Mouse (Mus musculus): ENCODE data around the gene Krt86. TPM values are rescaled to one million over a fixed set of nuclear protein-coding genes. Genes with fewer than 3 reads are reported as not detected.

The Krt86 gene
- 0.10 and 0.12 TPM in 2 replicates for polyA plus RNA-seq (2015; fragmentation: Nextera tagmentation; extraction: Ambion mirVana)

- WGBS: 36% methylated on average over 10 of the region's 10 CpGs
- no peak for ATAC-seq
- no peaks in the 10 kb centered on the region for H3K4me1 ChIP-seq (ENCODE audit: control insufficient read depth, insufficient read depth, low read depth, low read length)
- H3K27ac ChIP-seq (ENCODE audit: low read depth, low read length): no peak within 1 kb of the TSS
- H3K4me3 ChIP-seq (ENCODE audit: low read length): no peak within 1 kb of the TSS
- no peak within 1 kb of the TSS for H3K4me2 ChIP-seq (ENCODE audit: low read length)
- no peaks in the 10 kb centered on the region for H3K36me3 ChIP-seq (ENCODE audit: control insufficient read depth, insufficient read depth, low read length)
- H3K9me3 ChIP-seq (ENCODE audit: control insufficient read depth, low read length): no peaks in the 10 kb centered on the region
- no peaks in the 10 kb centered on the region for H3K27me3 ChIP-seq (replicated peaks; ENCODE audit: control insufficient read depth, insufficient read depth, low read length)
- no peak within 1 kb of the TSS for H3K9ac ChIP-seq (ENCODE audit: low read depth, low read length)
Measured at GRCm38 (mm10) chr15:101472952-101473528, at the start of gene Krt86. TSS of gene Krt86 (plus strand) at chr15:101473478.

GRCm38 (mm10) chr15:101424914-101425313 is 48.4 kb upstream of the Krt86 start:
- no peaks in the 10 kb centered on the region for H3K27me3 ChIP-seq (replicated peaks; ENCODE audit: control insufficient read depth, insufficient read depth, low read length)
- H3K4me2 ChIP-seq (ENCODE audit: low read length): no peak overlapping the region
- no peaks in the 10 kb centered on the region for H3K9me3 ChIP-seq (ENCODE audit: control insufficient read depth, low read length)
- ATAC-seq: no peak
- no peak overlapping the region for H3K4me3 ChIP-seq (ENCODE audit: low read length)
- 28% methylated on average over 5 of the region's 5 CpGs for WGBS
- no peak overlapping the region for H3K27ac ChIP-seq (ENCODE audit: low read depth, low read length)
- no peaks in the 10 kb centered on the region for H3K4me1 ChIP-seq (ENCODE audit: control insufficient read depth, insufficient read depth, low read depth, low read length)
- no peaks in the 10 kb centered on the region for H3K36me3 ChIP-seq (ENCODE audit: control insufficient read depth, insufficient read depth, low read length)
- H3K9ac ChIP-seq (ENCODE audit: low read depth, low read length): no peak overlapping the region

GRCm38 (mm10) chr15:101436611-101437010 is 36.7 kb upstream of the Krt86 start:
- Histone ChIP-seq H3K4me2 (ENCODE audit: low read length) (no peak overlapping the region), H3K27ac (ENCODE audit: low read depth, low read length) (no peak overlapping the region), H3K27me3 (replicated peaks; ENCODE audit: control insufficient read depth, insufficient read depth, low read length) (peaks cover 16% of the 10 kb centered on the region), H3K4me1 (ENCODE audit: control insufficient read depth, insufficient read depth, low read depth, low read length) (peaks cover 3% of the 10 kb centered on the region; the same call in 1 of the 2 replicates), H3K9ac (ENCODE audit: low read depth, low read length) (no peak overlapping the region), H3K36me3 (ENCODE audit: control insufficient read depth, insufficient read depth, low read length) (no peaks in the 10 kb centered on the region), H3K4me3 (ENCODE audit: low read length) (no peak overlapping the region), H3K9me3 (ENCODE audit: control insufficient read depth, low read length) (no peaks in the 10 kb centered on the region)
- WGBS: 94% methylated on average over 4 of the region's 7 CpGs
- no peak for ATAC-seq

- Histone ChIP-seq H3K4me2 (ENCODE audit: low read length) (peak within 1 kb of the TSS; percentile 69), H3K9me3 (ENCODE audit: control insufficient read depth, low read length) (no peaks in the 10 kb centered on the region), H3K27ac (ENCODE audit: low read depth, low read length) (no peak within 1 kb of the TSS), H3K27me3 (replicated peaks; ENCODE audit: control insufficient read depth, insufficient read depth, low read length) (peaks cover 16% of the 10 kb centered on the region), H3K4me1 (ENCODE audit: control insufficient read depth, insufficient read depth, low read depth, low read length) (peaks cover 3% of the 10 kb centered on the region; the same call in 1 of the 2 replicates), H3K9ac (ENCODE audit: low read depth, low read length) (peak within 1 kb of the TSS; percentile 47), H3K4me3 (ENCODE audit: low read length) (peak within 1 kb of the TSS; percentile 43), H3K36me3 (ENCODE audit: control insufficient read depth, insufficient read depth, low read length) (no peaks in the 10 kb centered on the region)
- ATAC-seq: no peak
- under 1% methylated on average over 29 of the region's 34 CpGs for WGBS
Measured at GRCm38 (mm10) chr15:101438555-101438954, 34.7 kb upstream of the Krt86 start, which contains the start of gene Krt87. TSS of gene Krt87 (minus strand) at chr15:101438804.

- 78% methylated on average over 4 of the region's 4 CpGs for WGBS
- ATAC-seq: no peak
Measured at GRCm38 (mm10) chr15:101440837-101441236, 32.4 kb upstream of the Krt86 start.

GRCm38 (mm10) chr15:101446572-101446971 is 26.7 kb upstream of the Krt86 start:
- ATAC-seq: no peak
- Histone ChIP-seq H3K27ac (ENCODE audit: low read depth, low read length) (no peak overlapping the region), H3K4me1 (ENCODE audit: control insufficient read depth, insufficient read depth, low read depth, low read length) (no peaks in the 10 kb centered on the region), H3K36me3 (ENCODE audit: control insufficient read depth, insufficient read depth, low read length) (no peaks in the 10 kb centered on the region), H3K4me2 (ENCODE audit: low read length) (no peak overlapping the region), H3K9me3 (ENCODE audit: control insufficient read depth, low read length) (no peaks in the 10 kb centered on the region), H3K4me3 (ENCODE audit: low read length) (no peak overlapping the region), H3K9ac (ENCODE audit: low read depth, low read length) (no peak overlapping the region), H3K27me3 (replicated peaks; ENCODE audit: control insufficient read depth, insufficient read depth, low read length) (no peaks in the 10 kb centered on the region)
- 70% methylated on average over 11 of the region's 11 CpGs for WGBS

More at GRCm38 (mm10) chr15:101440837-101441236, 32.4 kb upstream of the Krt86 start:
- Histone ChIP-seq H3K4me3 (ENCODE audit: low read length) (no peak overlapping the region), H3K27ac (ENCODE audit: low read depth, low read length) (no peak overlapping the region), H3K4me2 (ENCODE audit: low read length) (no peak overlapping the region), H3K9me3 (ENCODE audit: control insufficient read depth, low read length) (no peaks in the 10 kb centered on the region), H3K4me1 (ENCODE audit: control insufficient read depth, insufficient read depth, low read depth, low read length) (peaks cover 3% of the 10 kb centered on the region; the same call in 1 of the 2 replicates), H3K36me3 (ENCODE audit: control insufficient read depth, insufficient read depth, low read length) (no peaks in the 10 kb centered on the region), H3K9ac (ENCODE audit: low read depth, low read length) (no peak overlapping the region), H3K27me3 (replicated peaks; ENCODE audit: control insufficient read depth, insufficient read depth, low read length) (peaks cover 16% of the 10 kb centered on the region)

GRCm38 (mm10) chr15:101447444-101447843 is 25.8 kb upstream of the Krt86 start, which contains the start of gene Krt88:
TSS of gene Krt88 (plus strand) at chr15:101447744.
- no peak within 1 kb of the TSS for H3K4me3 ChIP-seq (ENCODE audit: low read length)
- H3K4me2 ChIP-seq (ENCODE audit: low read length): no peak within 1 kb of the TSS
- H3K27me3 ChIP-seq (replicated peaks; ENCODE audit: control insufficient read depth, insufficient read depth, low read length): no peaks in the 10 kb centered on the region
- WGBS: 77% methylated on average over 2 of the region's 2 CpGs
- no peaks in the 10 kb centered on the region for H3K9me3 ChIP-seq (ENCODE audit: control insufficient read depth, low read length)
- ATAC-seq: no peak
- H3K9ac ChIP-seq (ENCODE audit: low read depth, low read length): no peak within 1 kb of the TSS
- H3K36me3 ChIP-seq (ENCODE audit: control insufficient read depth, insufficient read depth, low read length): no peaks in the 10 kb centered on the region
- no peaks in the 10 kb centered on the region for H3K4me1 ChIP-seq (ENCODE audit: control insufficient read depth, insufficient read depth, low read depth, low read length)
- no peak within 1 kb of the TSS for H3K27ac ChIP-seq (ENCODE audit: low read depth, low read length)

GRCm38 (mm10) chr15:101453093-101453736 is 20.1 kb upstream of the Krt86 start:
- H3K4me1 ChIP-seq (ENCODE audit: control insufficient read depth, insufficient read depth, low read depth, low read length): no peaks in the 10 kb centered on the region
- no peak overlapping the region for H3K9ac ChIP-seq (ENCODE audit: low read depth, low read length)
- no peaks in the 10 kb centered on the region for H3K36me3 ChIP-seq (ENCODE audit: control insufficient read depth, insufficient read depth, low read length)
- no peak for ATAC-seq
- peaks cover 4% of the 10 kb centered on the region; the same call in 1 of the 2 replicates for H3K9me3 ChIP-seq (ENCODE audit: control insufficient read depth, low read length)
- H3K4me2 ChIP-seq (ENCODE audit: low read length): peak overlapping the region; percentile 24
- no peaks in the 10 kb centered on the region for H3K27me3 ChIP-seq (replicated peaks; ENCODE audit: control insufficient read depth, insufficient read depth, low read length)
- WGBS: 7% methylated on average over 12 of the region's 13 CpGs
- no peak overlapping the region for H3K4me3 ChIP-seq (ENCODE audit: low read length)
- no peak overlapping the region for H3K27ac ChIP-seq (ENCODE audit: low read depth, low read length)

- no peaks in the 10 kb centered on the region for H3K27me3 ChIP-seq (replicated peaks; ENCODE audit: control insufficient read depth, insufficient read depth, low read length)
- H3K36me3 ChIP-seq (ENCODE audit: control insufficient read depth, insufficient read depth, low read length): no peaks in the 10 kb centered on the region
- H3K27ac ChIP-seq (ENCODE audit: low read depth, low read length): no peak overlapping the region
- no peak overlapping the region for H3K4me3 ChIP-seq (ENCODE audit: low read length)
- H3K9ac ChIP-seq (ENCODE audit: low read depth, low read length): no peak overlapping the region
- WGBS: 88% methylated on average over 8 of the region's 8 CpGs
- no peak for ATAC-seq
- no peak overlapping the region for H3K4me2 ChIP-seq (ENCODE audit: low read length)
- H3K4me1 ChIP-seq (ENCODE audit: control insufficient read depth, insufficient read depth, low read depth, low read length): no peaks in the 10 kb centered on the region
- H3K9me3 ChIP-seq (ENCODE audit: control insufficient read depth, low read length): peaks cover 4% of the 10 kb centered on the region; the same call in 1 of the 2 replicates
Measured at GRCm38 (mm10) chr15:101454774-101455173, 18.5 kb upstream of the Krt86 start.

Data from hindbrain, embryonic 16.5 days (tissue).